Mouse (Mus musculus) erythroblast, embryonic 14.5 days (primary cell): ENCODE data around the gene Twf1.

Source experiments
- GATA1 ChIP-seq: IDR thresholded peaks from 2 replicates; pipeline ENCODE4 v1.6.1; 2012; ENCODE audit warnings: low read length, inconsistent platforms, mixed read lengths
- TAL1 ChIP-seq: IDR thresholded peaks from 3 replicates; pipeline ENCODE4 v1.6.1; 2012; ENCODE audit warnings: low read length, inconsistent platforms, mixed read lengths

GRCm38 (mm10) chr15:94539296-94539695 lies 50.4 kb downstream of the Twf1 start:
- no peak for TF ChIP-seq GATA1
- no peak for TF ChIP-seq TAL1
